Mouse (Mus musculus): Measurements from ENCODE around the gene Nlrc3. TPM values are rescaled to one million over a fixed set of nuclear protein-coding genes. Genes with fewer than 3 reads are reported as not detected.
A peak's percentile ranks its signal among the peaks of the same experiment; 100 is the strongest.

The Nlrc3 gene
- polyA plus RNA-seq, 1 experiment = 5.7 TPM

GRCm38 (mm10) chr16:3934091-3934490, 42.3 kb downstream of the Nlrc3 start:
- no peak overlapping the region for H3K4me3 ChIP-seq (ENCODE audit: insufficient read depth, low read length)
- TF ChIP-seq CTCF (IDR thresholded peaks at IDR 0.05; ENCODE audit: low read depth, low read length) (no peak), POLR2A (IDR thresholded peaks at IDR 0.05; ENCODE audit: borderline replicate concordance, low read depth, low read length) (no peak)
- no peak overlapping the region for H3K27ac ChIP-seq (ENCODE audit: insufficient read depth, low read depth, low read length)
- peaks cover 30% of the 10 kb centered on the region for H3K4me1 ChIP-seq (ENCODE audit: control insufficient read depth, insufficient read depth, low read length)

DNA sequence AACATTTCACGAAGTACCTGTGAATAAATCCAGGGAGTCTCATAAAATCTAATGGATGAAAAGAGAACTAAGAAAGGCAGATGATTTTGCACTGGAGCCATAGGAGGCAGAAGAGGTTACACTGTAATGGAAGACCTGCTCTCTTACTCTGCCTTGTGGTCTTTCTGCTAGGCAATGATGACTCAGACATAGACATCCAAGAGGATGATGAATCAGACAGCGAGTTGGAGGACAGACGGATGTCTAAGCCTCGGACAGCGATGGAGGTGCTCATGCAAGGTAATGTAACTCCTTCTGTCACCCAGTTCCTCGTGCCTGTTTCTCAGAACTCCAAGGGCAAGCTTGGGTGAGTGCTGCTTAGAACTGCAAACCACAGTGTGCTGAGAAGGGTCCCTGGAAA, 42.9 kb downstream of the Nlrc3 start:
- Histone ChIP-seq H3K4me3 (ENCODE audit: insufficient read depth, low read length) (no peak overlapping the region), H3K4me1 (ENCODE audit: control insufficient read depth, insufficient read depth, low read length) (peaks cover 33% of the 10 kb centered on the region), H3K27ac (ENCODE audit: insufficient read depth, low read depth, low read length) (no peak overlapping the region)
- TF ChIP-seq CTCF (IDR thresholded peaks at IDR 0.05; ENCODE audit: low read depth, low read length) (no peak), POLR2A (IDR thresholded peaks at IDR 0.05; ENCODE audit: borderline replicate concordance, low read depth, low read length) (no peak)

- TF ChIP-seq POLR2A (IDR thresholded peaks at IDR 0.05; ENCODE audit: borderline replicate concordance, low read depth, low read length) = no peak
- TF ChIP-seq CTCF (IDR thresholded peaks at IDR 0.05; ENCODE audit: low read depth, low read length) = no peak
- Histone ChIP-seq H3K4me1 (ENCODE audit: control insufficient read depth, insufficient read depth, low read length) (peaks cover 29% of the 10 kb centered on the region), H3K27ac (ENCODE audit: insufficient read depth, low read depth, low read length) (peak overlapping the region; percentile 90), H3K4me3 (ENCODE audit: insufficient read depth, low read length) (peak overlapping the region; percentile 23)
These were observed 47.3 kb downstream of the Nlrc3 start for GRCm38 (mm10) chr16:3929151-3929550.

DNA sequence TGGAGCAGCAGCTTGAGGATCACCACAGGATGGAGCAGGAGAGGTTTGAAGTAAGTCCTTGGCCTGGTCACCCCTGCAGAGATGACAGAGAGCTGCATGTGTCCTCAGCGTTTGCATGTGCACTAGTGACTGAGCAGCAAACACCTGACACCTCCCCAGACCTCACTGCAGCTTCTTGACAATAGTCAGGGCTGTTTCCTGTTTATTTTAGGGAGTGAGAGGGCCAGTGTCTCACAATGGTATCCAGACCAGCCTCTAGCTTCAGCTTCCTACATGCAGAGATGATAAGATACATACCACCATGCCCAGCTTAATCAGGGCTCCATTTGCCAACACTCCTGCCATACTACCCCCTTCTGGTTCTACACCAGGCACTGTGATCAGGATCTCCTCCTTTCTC, 47.9 kb downstream of the Nlrc3 start:
- Histone ChIP-seq H3K4me3 (ENCODE audit: insufficient read depth, low read length) (peak overlapping the region; percentile 31; the same call in 1 of the 2 replicates), H3K27ac (ENCODE audit: insufficient read depth, low read depth, low read length) (peak overlapping the region; percentile 90), H3K4me1 (ENCODE audit: control insufficient read depth, insufficient read depth, low read length) (peaks cover 23% of the 10 kb centered on the region)
- no peak for TF ChIP-seq CTCF (IDR thresholded peaks at IDR 0.05; ENCODE audit: low read depth, low read length)
- TF ChIP-seq POLR2A (IDR thresholded peaks at IDR 0.05; ENCODE audit: borderline replicate concordance, low read depth, low read length) = no peak

- Histone ChIP-seq H3K4me3 (ENCODE audit: insufficient read depth, low read length) (no peak overlapping the region), H3K4me1 (ENCODE audit: control insufficient read depth, insufficient read depth, low read length) (peaks cover 18% of the 10 kb centered on the region), H3K27ac (ENCODE audit: insufficient read depth, low read depth, low read length) (no peak overlapping the region)
- TF ChIP-seq CTCF (IDR thresholded peaks at IDR 0.05; ENCODE audit: low read depth, low read length) (no peak), POLR2A (IDR thresholded peaks at IDR 0.05; ENCODE audit: borderline replicate concordance, low read depth, low read length) (no peak)
These were observed 52.5 kb downstream of the Nlrc3 start for GRCm38 (mm10) chr16:3923966-3924365.

- H3K4me1 ChIP-seq (ENCODE audit: control insufficient read depth, insufficient read depth, low read length) = peaks cover 15% of the 10 kb centered on the region
- no peak overlapping the region for H3K4me3 ChIP-seq (ENCODE audit: insufficient read depth, low read length)
- H3K27ac ChIP-seq (ENCODE audit: insufficient read depth, low read depth, low read length) = no peak overlapping the region
- TF ChIP-seq CTCF (IDR thresholded peaks at IDR 0.05; ENCODE audit: low read depth, low read length) (no peak), POLR2A (IDR thresholded peaks at IDR 0.05; ENCODE audit: borderline replicate concordance, low read depth, low read length) (no peak)
These were observed 52.9 kb downstream of the Nlrc3 start for GRCm38 (mm10) chr16:3923515-3923914.

GRCm38 (mm10) chr16:3920756-3921155, 55.7 kb downstream of the Nlrc3 start:
- Histone ChIP-seq H3K27ac (ENCODE audit: insufficient read depth, low read depth, low read length) (peak overlapping the region; percentile 31; the same call in 1 of the 2 replicates), H3K4me3 (ENCODE audit: insufficient read depth, low read length) (no peak overlapping the region), H3K4me1 (ENCODE audit: control insufficient read depth, insufficient read depth, low read length) (peaks cover 7% of the 10 kb centered on the region; the same call in 1 of the 2 replicates)
- TF ChIP-seq CTCF (IDR thresholded peaks at IDR 0.05; ENCODE audit: low read depth, low read length) (no peak), POLR2A (IDR thresholded peaks at IDR 0.05; ENCODE audit: borderline replicate concordance, low read depth, low read length) (no peak)

DNA sequence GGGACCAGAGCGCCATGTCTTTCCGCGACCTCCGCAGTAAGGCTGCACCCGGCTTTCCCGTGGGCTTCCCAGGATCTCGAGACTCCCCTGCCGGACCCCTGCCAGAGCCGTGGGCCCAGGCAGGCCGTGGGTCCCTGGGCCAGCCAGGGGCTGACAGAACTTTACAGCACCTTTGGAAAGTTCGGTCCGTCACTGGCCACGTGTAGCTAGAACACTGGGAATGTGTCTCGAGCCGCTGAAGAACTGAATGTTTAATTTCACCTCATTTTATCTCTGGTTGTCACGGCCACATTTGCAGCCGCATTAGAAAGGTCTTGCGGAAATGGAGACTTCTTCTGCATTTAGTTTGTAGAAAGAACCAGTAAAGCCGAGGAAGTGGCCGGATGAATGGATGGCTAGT, 67.3 kb downstream of the Nlrc3 start:
- H3K27ac ChIP-seq (ENCODE audit: insufficient read depth, low read depth, low read length) = peak overlapping the region; percentile 44
- H3K4me1 ChIP-seq (ENCODE audit: control insufficient read depth, insufficient read depth, low read length) = peaks cover 10% of the 10 kb centered on the region
- TF ChIP-seq POLR2A (IDR thresholded peaks at IDR 0.05; ENCODE audit: borderline replicate concordance, low read depth, low read length) (no peak; the same call in 1 of the 2 replicates), CTCF (IDR thresholded peaks at IDR 0.05; ENCODE audit: low read depth, low read length) (no peak)
- peak overlapping the region; percentile 84 for H3K4me3 ChIP-seq (ENCODE audit: insufficient read depth, low read length)

GRCm38 (mm10) chr16:3908537-3909111, 67.8 kb downstream of the Nlrc3 start, which contains the start of the genes 1700037C18Rik and Cluap1:
1700037C18Rik (minus strand) TSS chr16:3908689.
Cluap1 (plus strand) TSS chr16:3908801.
- peak within 1 kb of the TSS; percentile 84 for H3K4me3 ChIP-seq (ENCODE audit: insufficient read depth, low read length)
- TF ChIP-seq POLR2A (IDR thresholded peaks at IDR 0.05; ENCODE audit: borderline replicate concordance, low read depth, low read length) (0 out of 2 replicates have a peak, but pooled peaks have one; percentile 16), CTCF (IDR thresholded peaks at IDR 0.05; ENCODE audit: low read depth, low read length) (peak; percentile 95)
- H3K27ac ChIP-seq (ENCODE audit: insufficient read depth, low read depth, low read length) = peak within 1 kb of the TSS; percentile 75
- peaks cover 10% of the 10 kb centered on the region for H3K4me1 ChIP-seq (ENCODE audit: control insufficient read depth, insufficient read depth, low read length)

DNA sequence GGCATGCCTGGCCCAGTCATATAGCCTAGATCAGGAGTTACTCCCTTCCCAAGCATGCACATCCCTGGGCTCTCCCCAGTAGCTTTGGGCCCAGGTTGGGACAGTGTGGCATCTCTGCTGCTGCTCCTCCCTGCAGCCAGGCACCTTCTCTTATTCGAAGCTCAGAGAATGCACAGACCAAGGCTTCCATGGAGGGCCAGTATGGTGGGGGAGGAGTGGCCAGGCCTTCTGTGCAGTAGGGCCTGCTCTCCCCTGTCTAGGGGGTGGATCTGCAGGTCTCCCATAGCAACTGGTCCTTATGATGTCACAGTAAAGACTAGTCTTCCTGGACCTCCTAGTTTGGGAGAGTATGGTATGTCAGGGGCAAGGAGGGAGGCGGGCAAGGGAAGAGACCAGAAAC, 69.0 kb downstream of the Nlrc3 start:
- peaks cover 10% of the 10 kb centered on the region for H3K4me1 ChIP-seq (ENCODE audit: control insufficient read depth, insufficient read depth, low read length)
- H3K27ac ChIP-seq (ENCODE audit: insufficient read depth, low read depth, low read length) = no peak overlapping the region
- TF ChIP-seq POLR2A (IDR thresholded peaks at IDR 0.05; ENCODE audit: borderline replicate concordance, low read depth, low read length) (no peak), CTCF (IDR thresholded peaks at IDR 0.05; ENCODE audit: low read depth, low read length) (no peak)
- no peak overlapping the region for H3K4me3 ChIP-seq (ENCODE audit: insufficient read depth, low read length)

Measured in bone marrow macrophage, adult 2 months (primary cell).